ENCODE assay signal across 7 mouse cellular contexts in genomic region chr2:104711585-104712485, GRCm38 (mm10). TPM values are rescaled to one million over a fixed set of nuclear protein-coding genes. Genes with fewer than 3 reads are reported as not detected.
A peak's percentile ranks its signal among the peaks of the same experiment; 100 is the strongest.
DNase-seq lines count a peak whose midpoint lies in the region; ATAC-seq lines count a peak whose summit lies in the region.

TSS of gene Tcp11l1 (minus strand) at chr2:104712169.

- peak within 1 kb of the TSS; percentile 73 for H3K27ac ChIP-seq in intestine, embryonic 16.5 days (ENCODE audit: low read length)
- H3K27ac ChIP-seq in midbrain, embryonic 10.5 days (replicated peaks): peak within 1 kb of the TSS; percentile 98

- intact Hi-C loops in left cerebral cortex, postnatal 4 days (cut with DNase I): no loop called here

- H3K4me1 ChIP-seq in intestine, embryonic 16.5 days (ENCODE audit: control insufficient read depth, insufficient read depth, low read length): peaks cover 4% of the 10 kb centered on the region; the same call in 1 of the 2 replicates
- H3K4me1 ChIP-seq in midbrain, embryonic 10.5 days: peaks cover 38% of the 10 kb centered on the region

- H3K36me3 ChIP-seq in intestine, embryonic 16.5 days (ENCODE audit: control insufficient read depth, insufficient read depth, low read length): no peaks in the 10 kb centered on the region
- H3K36me3 ChIP-seq in midbrain, embryonic 10.5 days: peaks cover 10% of the 10 kb centered on the region; the same call in 1 of the 2 replicates

- peak; percentile 88 for ATAC-seq in intestine, embryonic 16.5 days

- H3K4me3 ChIP-seq in intestine, embryonic 16.5 days (ENCODE audit: low read length): peak within 1 kb of the TSS; percentile 81
- H3K4me3 ChIP-seq in midbrain, embryonic 10.5 days: peak within 1 kb of the TSS; percentile 91

- WGBS in intestine, embryonic 16.5 days: under 1% methylated on average over 88 of the region's 99 CpGs
- WGBS in midbrain, embryonic 10.5 days: under 1% methylated on average over 97 of the region's 99 CpGs

- H3K27me3 ChIP-seq in intestine, embryonic 16.5 days (replicated peaks; ENCODE audit: control insufficient read depth, insufficient read depth, low read length): no peaks in the 10 kb centered on the region
- peaks cover 9% of the 10 kb centered on the region; the same call in 1 of the 2 replicates for H3K27me3 ChIP-seq in midbrain, embryonic 10.5 days (ENCODE audit: low read depth, poor library complexity, severe bottlenecking)

- peak within 1 kb of the TSS; percentile 84 for H3K4me2 ChIP-seq in intestine, embryonic 16.5 days (ENCODE audit: low read depth, low read length)

- peak; percentile 43 for DNase-seq in adrenal gland, adult 8-10 months
- peak; percentile 72 for DNase-seq in embryo, embryonic 10.5 days (ENCODE audit: low spot score)
- peak; percentile 30 to 56 for DNase-seq in gastrocnemius, postnatal 4 days (ENCODE audit: low spot score in 2 of 2)
- peak; percentile 68 for DNase-seq in left cerebral cortex, postnatal 4 days
- peak; percentile 78 for DNase-seq in midbrain, embryonic 10.5 days (ENCODE audit: low spot score)
- DNase-seq in right cerebral cortex, postnatal 4 days: peak; percentile 72

- peak within 1 kb of the TSS; percentile 86 for H3K9ac ChIP-seq in intestine, embryonic 16.5 days (ENCODE audit: low read depth, low read length)

- no peaks in the 10 kb centered on the region for H3K9me3 ChIP-seq in intestine, embryonic 16.5 days (ENCODE audit: control insufficient read depth, low read length)
- H3K9me3 ChIP-seq in midbrain, embryonic 10.5 days (replicated peaks): no peaks in the 10 kb centered on the region

RNA-seq across cellular contexts. Expression of gene Tcp11l1, which starts in this region (rescaled TPM):
- 10 to 100 TPM; 13.2 to 27.1 (median 21.2) TPM for total RNA-seq in adrenal gland, adult 8-10 months (2022)
- 1 to 10 TPM; 7.1 to 9.5 TPM for total RNA-seq in gastrocnemius, postnatal 4 days (2021)
- polyA plus RNA-seq in intestine, embryonic 16.5 days (2015; fragmentation: Nextera tagmentation; extraction: Ambion mirVana): 21.8 and 24.5 TPM in 2 replicates
- total RNA-seq in left cerebral cortex, postnatal 4 days (2021): 10 to 100 TPM; 56.5 to 59.9 TPM
- polyA plus RNA-seq in midbrain, embryonic 10.5 days (2016; fragmentation: Nextera tagmentation; extraction: Ambion mirVana): 58.3 and 58.7 TPM in 2 replicates

Comparison
In these comparisons a context has a peak if more than half of its experiments do, and no peak if none do; other contexts are left out.
1. Peak in every context shown above with its lines: DNase-seq, ATAC-seq, H3K4me3 ChIP-seq and H3K27ac ChIP-seq.